Mouse (Mus musculus): ENCODE results near the gene Ccdc97. TPM values are rescaled to one million over a fixed set of nuclear protein-coding genes. Genes with fewer than 3 reads are reported as not detected.
A peak's percentile ranks its signal among the peaks of the same experiment; 100 is the strongest.
"Not testable (repeated sequence)": the region's sequence is repeated elsewhere in the genome, so short reads cannot be mapped to it uniquely, and the experiment has no call there.

Gene Ccdc97
- total RNA-seq, 2 experiments from 2014 or later = 61.2 TPM

DNA sequence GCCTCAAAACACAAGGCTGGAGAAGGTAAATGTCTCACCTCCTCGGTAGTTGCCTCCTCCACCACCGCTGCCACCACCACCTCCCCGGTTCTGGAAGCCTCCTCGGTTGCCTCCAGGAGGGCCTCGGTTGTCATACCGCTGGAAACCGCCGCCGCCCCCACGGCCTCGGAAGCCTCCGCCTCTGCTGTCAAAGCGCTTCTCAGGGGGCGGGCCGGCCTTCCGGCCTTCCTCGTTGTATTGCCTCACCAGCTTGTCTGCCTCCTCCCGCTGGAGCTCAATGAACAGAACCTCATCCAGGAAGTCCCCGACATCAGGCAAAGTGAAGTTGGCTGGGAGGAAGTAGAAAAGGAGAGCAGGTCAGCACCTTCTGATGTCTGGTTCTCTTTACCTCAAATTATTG lies 7.0 kb upstream of the Ccdc97 start:
- DNase-seq (ENCODE audit: low spot score in 2 of 2) = no peak
- intact Hi-C loops (cut with DNase I) = no loop called here

- DNase-seq (ENCODE audit: low spot score in 2 of 2); intact Hi-C loops (cut with DNase I): not testable (repeated sequence)
Observed at GRCm38 (mm10) chr7:25721776-25722175, 2.9 kb upstream of the Ccdc97 start.

- intact Hi-C loops (cut with DNase I) = no loop called here
- no peak for DNase-seq (ENCODE audit: low spot score in 2 of 2)
Observed at GRCm38 (mm10) chr7:25720760-25721159, 1.9 kb upstream of the Ccdc97 start.

DNA sequence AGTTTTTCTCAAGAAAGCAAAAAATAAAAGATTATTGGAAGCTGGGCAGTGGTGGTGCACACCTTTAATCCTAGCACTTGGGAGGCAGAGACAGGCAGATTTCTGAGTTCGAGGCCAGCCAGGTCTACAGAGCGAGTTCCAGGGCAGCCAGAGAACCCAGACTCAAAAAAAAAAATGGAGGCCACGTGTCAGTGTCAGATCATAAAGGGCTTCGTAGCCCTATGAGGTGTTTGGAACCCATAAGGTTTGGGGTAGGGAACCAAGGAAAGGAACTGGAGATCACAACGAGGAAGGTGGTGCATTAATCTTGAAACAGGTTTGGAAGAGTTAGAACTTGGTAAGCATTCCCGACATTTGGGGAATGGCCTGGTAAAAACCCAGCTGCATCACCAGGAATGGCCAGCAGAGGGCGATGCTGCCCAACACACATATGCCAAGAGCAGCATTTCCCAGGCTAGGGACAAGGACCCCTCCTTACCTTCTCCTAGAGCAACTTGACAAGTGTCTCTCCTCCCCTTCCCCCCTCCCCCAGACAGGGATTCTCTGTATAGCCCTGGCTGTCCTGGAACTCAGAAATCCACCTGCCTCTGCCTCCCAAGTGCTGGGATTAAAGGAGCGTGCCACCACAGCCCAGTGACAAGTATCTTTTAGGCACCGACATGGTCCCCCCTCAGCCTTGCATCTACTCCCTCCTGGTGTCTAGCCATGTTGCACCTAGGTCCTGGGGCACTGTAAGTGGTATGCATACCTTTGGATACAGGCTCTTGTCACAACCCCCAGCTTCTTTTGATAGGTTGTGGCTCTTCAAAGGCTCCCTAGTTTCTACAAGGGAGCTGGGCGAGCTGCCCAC lies 1.1 kb upstream of the Ccdc97 start:
- peak; percentile 69 to 75 for DNase-seq (ENCODE audit: low spot score in 2 of 2)
- intact Hi-C loops (cut with DNase I) = loop anchor here (5.0 kb wide), 1 partner anchor 38 kb away; the partner anchor contains the start of gene B9d2

DNA sequence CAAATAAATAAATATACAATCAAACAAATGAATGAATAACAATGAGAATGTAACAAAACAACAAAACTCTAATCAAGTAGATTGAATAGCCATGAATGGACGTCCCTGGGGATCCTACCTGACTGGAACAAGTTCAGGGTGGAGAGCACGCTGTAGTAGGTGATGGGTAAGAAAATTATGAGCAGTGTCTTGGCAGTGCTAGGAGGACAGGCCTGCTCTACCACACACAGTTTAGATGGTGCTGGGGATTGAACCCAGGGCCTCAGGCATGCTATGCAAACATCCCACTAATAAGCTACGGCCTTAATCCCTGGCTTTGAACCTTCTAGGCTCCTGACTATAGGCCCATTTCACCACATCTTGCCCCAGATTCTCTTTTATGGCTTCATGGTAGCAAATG lies 1.4 kb downstream of the Ccdc97 start:
- intact Hi-C loops (cut with DNase I) = loop anchor here (5.0 kb wide), 1 partner anchor 35 kb away; the partner anchor contains the start of gene B9d2
- no peak for DNase-seq (ENCODE audit: low spot score in 2 of 2)

DNA sequence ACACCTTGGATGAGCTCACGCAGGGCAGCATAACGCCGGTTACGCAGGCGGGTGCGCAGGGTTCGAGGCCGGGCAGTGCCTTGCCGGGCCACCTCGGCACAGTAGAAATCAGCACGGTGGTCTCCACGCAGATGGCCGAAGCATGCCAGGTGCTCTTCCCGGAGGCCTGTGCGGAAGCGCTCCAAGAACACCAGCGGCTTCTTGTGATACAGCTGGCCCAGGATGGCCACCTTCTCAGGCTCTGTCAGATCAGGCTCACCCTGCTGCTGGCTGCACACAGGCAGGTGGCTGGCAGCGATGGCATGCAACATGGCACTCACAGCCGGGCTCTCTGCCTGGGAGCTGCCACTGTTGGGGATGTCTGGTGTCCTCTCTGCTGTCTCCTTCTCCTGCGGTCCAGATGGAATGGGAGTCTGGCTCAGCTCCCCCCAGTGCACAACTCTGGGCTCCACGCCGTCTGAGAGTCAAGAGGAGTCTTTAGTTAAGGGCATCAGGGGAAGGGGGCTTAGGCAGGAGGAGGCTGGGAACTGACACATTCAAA lies 3.1 kb downstream of the Ccdc97 start:
- no peak for DNase-seq (ENCODE audit: low spot score in 2 of 2)
- intact Hi-C loops (cut with DNase I) = loop anchor here (5.0 kb wide), 1 partner anchor 34 kb away; the partner anchor contains the start of gene B9d2

GRCm38 (mm10) chr7:25714581-25714980 lies 4.3 kb downstream of the Ccdc97 start:
- DNase-seq (ENCODE audit: low spot score in 2 of 2) = no peak
- intact Hi-C loops (cut with DNase I) = no loop called here

DNA sequence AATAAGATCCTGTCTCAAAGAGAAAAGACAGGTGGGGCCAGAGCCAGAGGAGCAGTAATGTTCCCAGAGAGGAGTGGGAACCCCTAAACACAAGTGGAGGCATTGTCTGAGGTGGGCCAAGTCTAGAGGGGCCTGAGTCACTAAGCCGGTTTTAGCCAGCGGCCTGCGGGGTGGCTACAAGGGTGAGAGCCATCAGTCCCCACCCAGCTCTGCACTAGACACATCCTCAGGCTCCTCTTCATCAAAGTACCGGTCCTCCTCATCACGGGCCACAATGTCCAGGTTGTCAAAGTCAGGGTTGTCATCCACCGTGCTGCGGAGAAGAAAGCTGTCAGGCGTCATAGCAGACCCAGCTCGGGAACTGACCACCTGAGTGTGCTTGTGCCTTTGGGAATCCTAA lies 6.1 kb downstream of the Ccdc97 start:
- no peak for DNase-seq (ENCODE audit: low spot score in 2 of 2)
- intact Hi-C loops (cut with DNase I) = no loop called here

DNA sequence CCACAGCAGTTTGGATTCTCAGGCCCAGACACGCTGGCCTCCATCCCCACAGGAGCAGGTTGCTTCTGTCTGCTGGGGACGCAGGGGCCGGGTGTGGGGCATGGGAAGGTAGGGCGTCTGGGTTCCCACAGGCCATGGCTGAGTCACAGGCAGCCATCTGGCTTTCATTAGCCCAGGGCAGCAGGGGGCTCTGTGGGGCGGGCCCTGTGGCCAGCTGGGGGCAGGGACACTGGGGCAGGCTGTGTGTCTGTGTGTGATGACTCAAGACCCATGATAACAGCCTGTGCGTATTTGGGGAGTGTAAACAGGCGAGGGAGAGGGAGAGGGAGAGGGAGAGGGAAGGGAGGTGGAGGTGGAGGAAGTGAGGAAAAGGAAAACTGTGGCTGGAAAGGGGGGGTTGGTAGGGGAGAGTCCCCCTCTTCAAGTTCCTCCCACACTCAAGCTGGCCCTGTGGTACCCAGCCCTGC lies 7.1 kb downstream of the Ccdc97 start:
- DNase-seq (ENCODE audit: low spot score in 2 of 2) = peak; percentile 42 to 44
- intact Hi-C loops (cut with DNase I) = no loop called here

DNA sequence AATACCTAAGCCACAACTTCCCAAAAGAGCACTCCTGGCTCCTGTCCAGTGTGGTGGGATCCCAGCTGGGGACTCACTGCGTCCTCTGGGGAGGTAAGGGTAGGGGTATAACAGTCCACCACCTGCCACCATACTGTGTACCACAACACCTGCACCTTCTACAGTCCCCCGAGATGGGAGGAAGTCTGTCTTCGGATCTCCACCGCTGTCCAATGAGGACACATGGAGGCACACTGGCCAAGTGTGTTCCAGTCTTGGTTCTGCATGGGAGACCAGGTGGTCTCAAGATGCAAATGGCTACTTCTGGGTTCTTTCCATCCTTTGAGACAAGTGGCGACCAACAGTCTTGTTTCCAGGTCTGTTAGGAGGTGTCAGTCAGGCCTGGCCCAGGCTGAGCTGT lies 7.7 kb downstream of the Ccdc97 start:
- peak in 1 of 2 experiments; percentile 27 for DNase-seq (ENCODE audit: low spot score in 2 of 2)
- intact Hi-C loops (cut with DNase I) = no loop called here

- DNase-seq (ENCODE audit: low spot score in 2 of 2) = peak; percentile 58 to 71
- intact Hi-C loops (cut with DNase I) = no loop called here
Observed at GRCm38 (mm10) chr7:25710519-25711130, 8.3 kb downstream of the Ccdc97 start.

- DNase-seq (ENCODE audit: low spot score in 2 of 2) = peak in 1 of 2 experiments; percentile 30
- intact Hi-C loops (cut with DNase I) = no loop called here
Observed at GRCm38 (mm10) chr7:25709961-25710360, 8.9 kb downstream of the Ccdc97 start.

DNA sequence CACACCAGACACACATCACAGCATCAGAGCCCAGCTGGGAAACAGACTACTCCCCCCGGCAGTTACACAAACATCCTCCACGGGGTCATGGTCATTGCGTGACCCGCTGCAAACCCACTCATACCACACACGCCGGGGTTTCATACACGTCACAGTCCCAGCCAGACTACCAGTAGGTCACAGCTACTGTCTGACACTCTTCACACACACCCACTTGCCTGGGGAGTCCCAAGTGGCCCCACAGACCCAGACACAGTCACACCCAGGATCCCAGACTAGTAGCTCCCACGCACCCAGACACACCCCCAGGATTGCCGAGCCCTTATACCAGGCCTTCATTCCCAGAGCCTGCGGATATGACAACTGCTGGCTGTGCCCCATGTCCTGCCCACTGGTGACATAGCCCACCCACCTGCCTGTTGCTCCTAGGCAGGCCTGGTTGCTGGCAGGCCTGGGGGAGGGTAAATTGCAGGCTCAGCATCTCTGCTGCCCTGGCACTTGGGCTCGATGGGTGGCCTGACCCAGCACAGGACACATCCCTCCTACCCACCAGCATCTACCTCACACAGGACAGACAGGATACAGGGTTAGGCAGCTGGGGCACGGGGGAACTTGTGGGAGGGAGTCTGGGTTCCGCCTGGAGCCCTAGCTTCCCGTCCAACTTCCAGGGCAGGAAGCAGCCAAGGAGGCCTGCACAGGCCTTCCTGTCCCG lies 11.2 kb downstream of the Ccdc97 start:
- intact Hi-C loops (cut with DNase I) = no loop called here
- no peak for DNase-seq (ENCODE audit: low spot score in 2 of 2)

GRCm38 (mm10) chr7:25706578-25707170 lies 12.2 kb downstream of the Ccdc97 start:
- intact Hi-C loops (cut with DNase I) = no loop called here
- no peak for DNase-seq (ENCODE audit: low spot score in 2 of 2)

DNA sequence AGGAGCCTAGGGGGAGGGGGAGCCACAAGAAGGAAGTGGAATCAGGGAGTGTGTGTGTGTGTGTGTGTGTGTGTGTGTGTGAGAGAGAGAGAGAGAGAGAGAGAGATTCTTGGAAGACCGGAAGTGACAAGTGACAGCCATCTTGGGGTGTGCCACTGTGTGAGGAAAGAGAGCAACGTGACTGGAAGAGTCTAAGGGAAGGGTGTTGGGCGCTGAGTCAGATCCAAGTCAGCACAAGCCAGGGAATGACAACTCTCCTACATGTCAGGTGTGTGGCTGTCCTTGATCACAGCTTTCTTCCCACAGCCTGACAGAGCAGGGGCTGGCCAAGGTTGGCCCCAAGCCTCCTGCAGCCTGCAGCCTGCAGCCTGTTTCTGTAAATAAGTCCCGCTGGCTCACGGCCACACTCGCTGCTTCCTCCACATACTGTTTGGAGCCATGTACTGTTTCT lies 13.1 kb downstream of the Ccdc97 start:
- intact Hi-C loops (cut with DNase I) = no loop called here
- peak in 1 of 2 experiments; percentile 58 for DNase-seq (ENCODE audit: low spot score in 2 of 2)

DNA sequence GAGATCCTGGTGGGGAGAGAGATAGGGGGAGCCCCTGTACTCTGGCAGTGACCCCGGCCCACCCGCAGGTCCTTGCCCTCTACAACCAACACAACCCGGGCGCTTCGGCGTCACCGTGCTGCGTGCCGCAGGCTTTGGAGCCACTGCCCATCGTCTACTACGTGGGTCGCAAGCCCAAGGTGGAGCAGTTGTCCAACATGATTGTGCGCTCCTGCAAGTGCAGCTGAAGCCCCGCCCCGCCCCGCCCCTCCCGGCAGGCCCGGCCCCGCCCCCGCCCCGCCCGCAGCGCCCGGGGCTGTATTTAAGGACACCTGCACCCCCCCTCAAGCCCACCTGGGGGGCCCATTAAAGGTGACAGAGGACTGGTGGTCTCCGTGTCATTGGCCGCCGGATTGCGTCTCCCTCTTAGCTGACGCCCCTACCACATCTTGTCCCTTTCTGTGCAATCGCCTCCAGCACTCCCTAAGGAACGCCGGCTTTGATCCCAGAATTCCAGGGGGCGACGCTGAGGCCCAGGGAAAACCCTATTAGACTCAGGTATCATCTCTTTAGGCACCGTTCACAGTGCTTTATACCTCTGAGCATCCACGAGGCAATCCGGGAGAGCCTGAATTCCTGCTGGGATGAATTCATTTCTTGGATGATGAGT lies 14.0 kb downstream of the Ccdc97 start:
- no peak for DNase-seq (ENCODE audit: low spot score in 2 of 2)
- intact Hi-C loops (cut with DNase I) = no loop called here

- DNase-seq (ENCODE audit: low spot score in 2 of 2) = no peak
Observed at GRCm38 (mm10) chr7:25703793-25704494, 14.9 kb downstream of the Ccdc97 start.

GRCm38 (mm10) chr7:25702350-25702749 lies 16.5 kb downstream of the Ccdc97 start:
- no peak for DNase-seq (ENCODE audit: low spot score in 2 of 2)
- intact Hi-C loops (cut with DNase I) = no loop called here

More at GRCm38 (mm10) chr7:25703793-25704494, 14.9 kb downstream of the Ccdc97 start:
- intact Hi-C loops (cut with DNase I) = no loop called here
